Mouse (Mus musculus) limb, embryonic 14.5 days (tissue): ENCODE measurements around the gene Fbn1. TPM values are rescaled to one million over a fixed set of nuclear protein-coding genes. Genes with fewer than 3 reads are reported as not detected.

ENCODE experiments used
- ATAC-seq: fragments of 200-750 bp; cut with Nextera tagmentation; 2 replicates; pipeline ENCODE4 v1.8.0; 2017; ENCODE audit warnings: low read depth, moderate number of reproducible peaks, moderate TSS enrichment; ENCODE audit not compliant: low FRiP score
- DNase-seq: peaks from one replicate; pipeline ENCODE4 v3.0.0-alpha.2; 2015; ENCODE audit warnings: low spot score
- H3K27ac ChIP-seq: fragments of 300-500 bp; sonication (generic); replicated peaks from 2 replicates; pipeline ENCODE4 v1.5.1; 2014; ENCODE audit warnings: low read depth, mild to moderate bottlenecking, low read length, moderate library complexity, mixed read lengths
- H3K27me3 ChIP-seq: fragments of 300-500 bp; sonication (generic); 2 replicates; pipeline ENCODE4 v1.6.1; 2014; ENCODE audit warnings: low read length, mixed read lengths; ENCODE audit not compliant: control insufficient read depth, insufficient read depth
- H3K36me3 ChIP-seq: fragments of 300-500 bp; sonication (generic); 2 replicates; pipeline ENCODE4 v1.6.1; 2014; ENCODE audit warnings: mild to moderate bottlenecking, low read length, moderate library complexity, mixed read lengths; ENCODE audit not compliant: control insufficient read depth, insufficient read depth
- H3K4me1 ChIP-seq: fragments of 300-500 bp; sonication (generic); 2 replicates; pipeline ENCODE4 v1.6.1; 2014; ENCODE audit warnings: antibody characterized with exemption, low read length, mixed read lengths; ENCODE audit not compliant: control insufficient read depth, insufficient read depth
- H3K4me2 ChIP-seq: fragments of 300-500 bp; sonication (generic); replicated peaks from 2 replicates; pipeline ENCODE4 v1.6.1; 2014; ENCODE audit warnings: low read depth, mild to moderate bottlenecking, low read length, moderate library complexity; ENCODE audit not compliant: severe bottlenecking
- H3K4me3 ChIP-seq: fragments of 300-500 bp; sonication (generic); replicated peaks from 2 replicates; pipeline ENCODE4 v1.5.1; 2014; ENCODE audit warnings: low read length
- H3K9ac ChIP-seq: fragments of 300-500 bp; sonication (generic); 2 replicates; pipeline ENCODE4 v1.6.1; 2014; ENCODE audit warnings: mild to moderate bottlenecking, low read depth, low read length, moderate library complexity; ENCODE audit not compliant: severe bottlenecking
- H3K9me3 ChIP-seq: fragments of 300-500 bp; sonication (generic); 2 replicates; pipeline ENCODE4 v1.6.1; 2016; ENCODE audit warnings: low read length; ENCODE audit not compliant: control insufficient read depth
- POLR2A ChIP-seq: fragments of 200-500 bp; IDR thresholded peaks from 2 replicates; pipeline ENCODE4 v1.8.0; 2012; ENCODE audit warnings: inconsistent platforms, mild to moderate bottlenecking, moderate library complexity, borderline replicate concordance; ENCODE audit not compliant: insufficient read depth, insufficient read length; ENCODE audit errors: extremely low read depth
- WGBS: fragments of 180-500 bp; shearing (Covaris S2); extraction: QIAGEN DNeasy Blood & Tissue Kit; methylation state at CpG from one replicate; pipeline ENCODE4 v1.1.7; 2014; 5-methylcytosine and 5-hydroxymethylcytosine counted together
- polyA plus RNA-seq, 2 experiments: library from polyadenylated mRNA; depleted of rRNA in 1 of 2; stranded (reverse) in 1 of 2; unstranded in 1 of 2; fragments of >200 nt; fragmentation: Nextera tagmentation in 1 of 2; extraction: Ambion mirVana in 1 of 2; gene quantifications; 2 replicates each; pipeline versions ENCODE4 v1.2.1 to v1.2.3; 2012 to 2014

Fbn1 gene
- polyA plus RNA-seq, 2 experiments = 31.4 to 49.4 TPM

DNA sequence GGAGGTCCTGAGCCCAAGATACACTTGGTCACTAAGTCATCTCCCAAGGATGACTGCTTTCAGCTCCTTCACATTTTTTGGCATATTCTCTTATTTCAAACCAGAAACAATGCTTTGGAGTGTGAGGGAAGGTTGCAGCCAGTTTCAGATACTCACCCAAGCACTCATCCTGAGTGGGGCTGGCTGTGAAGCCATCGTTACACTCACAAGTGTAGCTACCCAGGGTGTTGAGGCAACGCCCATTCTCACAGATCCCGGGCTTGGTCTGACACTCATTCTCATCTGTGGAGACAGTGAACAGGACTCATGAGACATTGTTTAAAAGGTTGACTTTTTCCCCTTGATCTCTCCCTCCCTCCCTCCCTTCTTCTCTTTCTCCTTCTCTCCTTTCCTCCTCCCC lies 192.6 kb downstream of the Fbn1 start:
- peaks cover 68% of the 10 kb centered on the region for H3K36me3 ChIP-seq
- TF ChIP-seq POLR2A = no peak

DNA sequence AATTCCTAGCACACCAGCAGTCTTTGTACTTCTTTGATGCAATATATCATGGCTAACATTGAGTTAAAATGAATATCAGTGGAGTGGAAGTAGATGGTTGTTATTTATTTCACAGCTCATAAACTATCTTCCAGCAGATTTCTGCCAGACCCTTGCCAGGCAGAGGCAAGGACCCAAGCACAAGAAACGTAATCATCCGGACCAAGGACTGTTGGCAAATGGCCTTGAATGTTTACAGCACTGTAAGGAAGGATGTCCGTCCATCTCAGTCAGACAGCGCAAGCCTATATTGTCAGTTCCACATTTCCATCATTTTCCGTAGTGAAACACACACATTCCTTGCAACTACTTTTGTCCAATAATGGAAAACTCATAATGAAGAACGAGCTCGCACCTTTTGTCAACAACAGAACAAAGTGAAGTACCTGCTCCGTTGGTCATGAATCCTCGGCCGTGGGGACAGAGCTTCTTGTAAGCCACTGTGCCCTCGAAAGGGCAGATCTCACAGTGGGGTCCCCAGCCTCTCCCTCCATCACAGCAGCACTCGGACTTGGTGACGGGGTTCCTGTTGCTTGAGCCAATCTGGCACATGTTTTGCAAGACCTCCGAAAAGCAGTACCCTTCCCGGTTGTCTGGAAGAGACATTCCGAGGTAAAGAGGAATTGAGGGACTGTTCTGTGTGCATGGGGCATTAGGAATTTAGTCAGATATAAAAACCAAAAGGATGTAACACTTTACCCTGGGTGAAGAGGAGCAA lies 193.4 kb downstream of the Fbn1 start:
- Histone ChIP-seq H3K36me3 (peaks cover 73% of the 10 kb centered on the region), H3K9me3 (no peaks in the 10 kb centered on the region), H3K4me3 (no peak overlapping the region), H3K27ac (no peak overlapping the region), H3K4me2 (no peak overlapping the region), H3K27me3 (no peaks in the 10 kb centered on the region), H3K9ac (no peak overlapping the region), H3K4me1 (no peaks in the 10 kb centered on the region)
- WGBS = 84% methylated on average over 16 of the region's 16 CpGs
- DNase-seq (no peak), ATAC-seq (no peak)
- no peak for TF ChIP-seq POLR2A

More for the DNA sequence above, 192.6 kb downstream of the Fbn1 start:
- Histone ChIP-seq H3K4me3 (no peak overlapping the region), H3K9me3 (no peaks in the 10 kb centered on the region), H3K27ac (no peak overlapping the region), H3K4me1 (no peaks in the 10 kb centered on the region), H3K4me2 (no peak overlapping the region), H3K27me3 (no peaks in the 10 kb centered on the region), H3K9ac (no peak overlapping the region)
- 87% methylated on average over 3 of the region's 3 CpGs for WGBS
- ATAC-seq (no peak), DNase-seq (no peak)

GRCm38 (mm10) chr2:125309710-125310109 lies 198.1 kb downstream of the Fbn1 start:
- no peak overlapping the region for H3K4me2 ChIP-seq
- no peaks in the 10 kb centered on the region for H3K4me1 ChIP-seq
- no peaks in the 10 kb centered on the region for H3K27me3 ChIP-seq
- DNase-seq (no peak), ATAC-seq (no peak)
- TF ChIP-seq POLR2A = no peak
- H3K36me3 ChIP-seq = peaks cover 78% of the 10 kb centered on the region
- no peaks in the 10 kb centered on the region for H3K9me3 ChIP-seq
- H3K4me3 ChIP-seq = no peak overlapping the region
- H3K9ac ChIP-seq = no peak overlapping the region
- 88% methylated on average over 10 of the region's 10 CpGs for WGBS
- H3K27ac ChIP-seq = no peak overlapping the region

DNA sequence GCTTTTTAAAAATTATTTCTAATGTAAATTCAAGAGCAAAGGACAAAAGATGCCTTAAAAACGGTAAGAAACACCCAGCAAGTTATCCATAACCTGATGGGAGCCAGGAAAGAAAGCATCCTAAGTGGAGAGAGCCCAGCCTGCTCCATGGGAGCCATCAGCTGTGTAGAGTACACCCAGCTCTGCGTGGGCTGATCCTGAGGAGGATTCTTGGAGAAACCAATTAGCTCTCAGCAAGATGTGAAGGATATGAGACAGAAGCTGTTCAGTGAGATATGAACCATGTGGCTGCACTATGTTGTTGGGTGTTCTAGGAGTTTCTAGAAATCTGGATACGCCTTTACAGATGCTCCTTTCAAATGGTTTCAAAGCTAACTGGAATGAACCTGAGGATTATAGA lies 202.1 kb downstream of the Fbn1 start:
- Histone ChIP-seq H3K36me3 (peaks cover 86% of the 10 kb centered on the region), H3K27me3 (no peaks in the 10 kb centered on the region), H3K4me1 (0 out of 2 replicates have a peak, but pooled peaks cover 3% of the 10 kb centered on the region), H3K4me3 (no peak overlapping the region), H3K9me3 (no peaks in the 10 kb centered on the region), H3K27ac (no peak overlapping the region), H3K4me2 (no peak overlapping the region), H3K9ac (no peak overlapping the region)
- no peak for TF ChIP-seq POLR2A
- WGBS = 84% methylated on average over 3 of the region's 3 CpGs
- ATAC-seq (no peak), DNase-seq (no peak)

- H3K36me3 ChIP-seq = peaks cover 87% of the 10 kb centered on the region
- no peaks in the 10 kb centered on the region for H3K9me3 ChIP-seq
- 0 out of 2 replicates have a peak, but pooled peaks cover 3% of the 10 kb centered on the region for H3K4me1 ChIP-seq
- no peak overlapping the region for H3K9ac ChIP-seq
- no peak overlapping the region for H3K27ac ChIP-seq
- ATAC-seq (no peak), DNase-seq (no peak)
- no peaks in the 10 kb centered on the region for H3K27me3 ChIP-seq
- WGBS = 66% methylated on average over 3 of the region's 3 CpGs
- TF ChIP-seq POLR2A = no peak
- no peak overlapping the region for H3K4me2 ChIP-seq
- H3K4me3 ChIP-seq = no peak overlapping the region
Observed at GRCm38 (mm10) chr2:125304746-125305145, 203.0 kb downstream of the Fbn1 start.
